Mouse (Mus musculus): ENCODE results near the gene Nelfa. TPM values are rescaled to one million over a fixed set of nuclear protein-coding genes. Genes with fewer than 3 reads are reported as not detected.

Nelfa gene
- polyA plus RNA-seq, 1 experiment from 2014 or later: 68.3 TPM

GRCm38 (mm10) chr5:33902696-33903095 is 33.5 kb downstream of the Nelfa start:
- Histone ChIP-seq H3K4me1 (replicated peaks; ENCODE audit: control insufficient read depth, insufficient read depth, low read length) (no peaks in the 10 kb centered on the region), H3K9me3 (ENCODE audit: control insufficient read depth, low read length) (no peaks in the 10 kb centered on the region), H3K36me3 (ENCODE audit: control insufficient read depth, insufficient read depth, low read length) (peaks cover 46% of the 10 kb centered on the region), H3K4me3 (ENCODE audit: low read depth, low read length) (no peak overlapping the region), H3K27me3 (replicated peaks; ENCODE audit: control insufficient read depth, insufficient read depth, low read length) (no peaks in the 10 kb centered on the region), H3K4me2 (no peak overlapping the region), H3K9ac (ENCODE audit: low read depth, low read length) (no peak overlapping the region), H3K27ac (ENCODE audit: low read depth, low read length) (no peak overlapping the region)
- DNase-seq (ENCODE audit: low spot score): no peak
- no peak for ATAC-seq (replicated peaks; ENCODE audit: low FRiP score)
- 95% methylated on average over 2 of the region's 2 CpGs for WGBS

GRCm38 (mm10) chr5:33901278-33901677 is 34.9 kb downstream of the Nelfa start:
- ATAC-seq (replicated peaks; ENCODE audit: low FRiP score) (no peak), DNase-seq (ENCODE audit: low spot score) (no peak)
- Histone ChIP-seq H3K27me3 (replicated peaks; ENCODE audit: control insufficient read depth, insufficient read depth, low read length) (no peaks in the 10 kb centered on the region), H3K4me1 (replicated peaks; ENCODE audit: control insufficient read depth, insufficient read depth, low read length) (no peaks in the 10 kb centered on the region), H3K9me3 (ENCODE audit: control insufficient read depth, low read length) (no peaks in the 10 kb centered on the region), H3K4me3 (ENCODE audit: low read depth, low read length) (no peak overlapping the region), H3K9ac (ENCODE audit: low read depth, low read length) (no peak overlapping the region), H3K4me2 (no peak overlapping the region), H3K27ac (ENCODE audit: low read depth, low read length) (no peak overlapping the region), H3K36me3 (ENCODE audit: control insufficient read depth, insufficient read depth, low read length) (peaks cover 55% of the 10 kb centered on the region)
- 93% methylated on average over 3 of the region's 3 CpGs for WGBS

- no peaks in the 10 kb centered on the region for H3K4me1 ChIP-seq (replicated peaks; ENCODE audit: control insufficient read depth, insufficient read depth, low read length)
- H3K9ac ChIP-seq (ENCODE audit: low read depth, low read length): no peak overlapping the region
- H3K4me2 ChIP-seq: no peak overlapping the region
- ATAC-seq (replicated peaks; ENCODE audit: low FRiP score) (no peak), DNase-seq (ENCODE audit: low spot score) (no peak)
- peaks cover 60% of the 10 kb centered on the region for H3K36me3 ChIP-seq (ENCODE audit: control insufficient read depth, insufficient read depth, low read length)
- 98% methylated on average over 9 of the region's 9 CpGs for WGBS
- H3K27me3 ChIP-seq (replicated peaks; ENCODE audit: control insufficient read depth, insufficient read depth, low read length): no peaks in the 10 kb centered on the region
- H3K9me3 ChIP-seq (ENCODE audit: control insufficient read depth, low read length): no peaks in the 10 kb centered on the region
- no peak overlapping the region for H3K4me3 ChIP-seq (ENCODE audit: low read depth, low read length)
- H3K27ac ChIP-seq (ENCODE audit: low read depth, low read length): no peak overlapping the region
These were observed 35.4 kb downstream of the Nelfa start for GRCm38 (mm10) chr5:33900701-33901263.

GRCm38 (mm10) chr5:33900101-33900500 is 36.1 kb downstream of the Nelfa start:
- peaks cover 65% of the 10 kb centered on the region for H3K36me3 ChIP-seq (ENCODE audit: control insufficient read depth, insufficient read depth, low read length)
- DNase-seq (ENCODE audit: low spot score) (no peak), ATAC-seq (replicated peaks; ENCODE audit: low FRiP score) (no peak)
- H3K4me3 ChIP-seq (ENCODE audit: low read depth, low read length): no peak overlapping the region
- no peaks in the 10 kb centered on the region for H3K4me1 ChIP-seq (replicated peaks; ENCODE audit: control insufficient read depth, insufficient read depth, low read length)
- no peak overlapping the region for H3K9ac ChIP-seq (ENCODE audit: low read depth, low read length)
- H3K27me3 ChIP-seq (replicated peaks; ENCODE audit: control insufficient read depth, insufficient read depth, low read length): no peaks in the 10 kb centered on the region
- no peak overlapping the region for H3K27ac ChIP-seq (ENCODE audit: low read depth, low read length)
- H3K9me3 ChIP-seq (ENCODE audit: control insufficient read depth, low read length): no peaks in the 10 kb centered on the region
- H3K4me2 ChIP-seq: no peak overlapping the region
- WGBS: 87% methylated on average over 3 of the region's 3 CpGs

DNA sequence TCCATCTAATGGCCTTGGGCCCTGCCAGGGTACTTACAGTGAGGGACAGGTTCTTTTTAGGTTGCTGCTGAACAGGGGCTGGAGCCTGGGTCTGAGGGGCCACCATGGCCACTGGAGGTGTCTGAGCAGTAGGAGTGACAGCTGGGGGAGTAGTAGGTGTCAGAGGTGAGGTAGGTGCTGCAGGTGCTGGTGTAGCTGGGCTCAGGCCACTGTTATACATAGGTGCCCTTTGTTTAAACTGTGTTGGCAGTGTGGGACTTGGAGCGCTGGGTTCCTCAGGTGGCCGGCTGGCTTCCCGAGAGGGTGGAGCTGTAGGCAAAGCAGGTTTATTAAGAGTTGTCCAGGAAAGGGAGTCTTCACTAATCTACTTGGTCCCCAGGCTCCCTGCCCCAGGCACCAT is 37.0 kb downstream of the Nelfa start:
- DNase-seq (ENCODE audit: low spot score) (peak; percentile 28), ATAC-seq (replicated peaks; ENCODE audit: low FRiP score) (no peak)
- 77% methylated on average over 3 of the region's 3 CpGs for WGBS
- H3K27ac ChIP-seq (ENCODE audit: low read depth, low read length): no peak overlapping the region
- H3K4me3 ChIP-seq (ENCODE audit: low read depth, low read length): no peak overlapping the region
- peaks cover 73% of the 10 kb centered on the region for H3K36me3 ChIP-seq (ENCODE audit: control insufficient read depth, insufficient read depth, low read length)
- no peak overlapping the region for H3K4me2 ChIP-seq
- H3K4me1 ChIP-seq (replicated peaks; ENCODE audit: control insufficient read depth, insufficient read depth, low read length): no peaks in the 10 kb centered on the region
- no peak overlapping the region for H3K9ac ChIP-seq (ENCODE audit: low read depth, low read length)
- H3K27me3 ChIP-seq (replicated peaks; ENCODE audit: control insufficient read depth, insufficient read depth, low read length): no peaks in the 10 kb centered on the region
- no peaks in the 10 kb centered on the region for H3K9me3 ChIP-seq (ENCODE audit: control insufficient read depth, low read length)

DNA sequence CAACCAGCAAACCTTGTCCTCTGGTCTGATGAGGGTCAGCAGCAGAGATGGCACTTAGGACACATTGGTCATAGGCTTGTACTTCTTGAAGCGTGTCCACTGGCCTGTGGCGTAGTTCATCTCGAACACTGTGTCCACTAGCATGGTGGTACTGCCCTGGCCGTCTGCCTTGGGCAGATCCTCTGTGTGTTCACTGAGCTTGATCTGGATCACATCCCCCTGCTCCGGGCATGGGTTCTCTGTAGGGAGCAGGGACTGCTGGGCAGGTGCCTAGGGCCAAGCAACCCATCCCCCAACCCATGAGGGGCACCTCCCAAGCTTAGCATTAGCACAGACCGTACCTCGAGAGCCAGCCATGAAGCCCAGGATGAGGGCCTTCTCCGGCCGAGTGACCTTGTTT is 37.5 kb downstream of the Nelfa start:
- Histone ChIP-seq H3K36me3 (ENCODE audit: control insufficient read depth, insufficient read depth, low read length) (peaks cover 77% of the 10 kb centered on the region), H3K27me3 (replicated peaks; ENCODE audit: control insufficient read depth, insufficient read depth, low read length) (no peaks in the 10 kb centered on the region), H3K9ac (ENCODE audit: low read depth, low read length) (no peak overlapping the region), H3K4me3 (ENCODE audit: low read depth, low read length) (no peak overlapping the region), H3K4me1 (replicated peaks; ENCODE audit: control insufficient read depth, insufficient read depth, low read length) (no peaks in the 10 kb centered on the region), H3K27ac (ENCODE audit: low read depth, low read length) (no peak overlapping the region), H3K4me2 (no peak overlapping the region), H3K9me3 (ENCODE audit: control insufficient read depth, low read length) (no peaks in the 10 kb centered on the region)
- DNase-seq (ENCODE audit: low spot score) (no peak), ATAC-seq (replicated peaks; ENCODE audit: low FRiP score) (0 out of 2 replicates have a peak, but pooled peaks have one; percentile 27)
- WGBS: 91% methylated on average over 9 of the region's 9 CpGs

DNA sequence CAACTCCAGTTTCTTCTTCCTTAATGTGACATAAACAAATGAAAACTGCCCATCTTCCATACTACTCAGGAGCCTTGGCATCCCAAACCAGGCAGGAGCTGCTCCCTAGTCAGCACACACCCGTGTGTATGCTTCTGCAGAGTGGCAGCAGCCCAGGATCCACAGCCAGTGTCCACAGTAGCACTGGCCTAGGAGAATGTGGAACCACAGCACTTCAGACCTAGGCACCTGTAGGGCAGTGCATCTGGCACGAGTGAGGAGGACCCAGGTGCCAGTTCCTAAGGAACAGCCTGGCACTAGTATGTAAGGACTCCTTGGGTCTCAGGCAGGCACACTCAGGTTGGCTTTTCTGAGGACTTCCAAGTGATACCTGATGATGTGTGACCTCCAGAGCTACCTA is 39.1 kb downstream of the Nelfa start:
- no peak overlapping the region for H3K27ac ChIP-seq (ENCODE audit: low read depth, low read length)
- H3K9ac ChIP-seq (ENCODE audit: low read depth, low read length): no peak overlapping the region
- H3K27me3 ChIP-seq (replicated peaks; ENCODE audit: control insufficient read depth, insufficient read depth, low read length): no peaks in the 10 kb centered on the region
- H3K36me3 ChIP-seq (ENCODE audit: control insufficient read depth, insufficient read depth, low read length): peaks cover 79% of the 10 kb centered on the region
- no peaks in the 10 kb centered on the region for H3K4me1 ChIP-seq (replicated peaks; ENCODE audit: control insufficient read depth, insufficient read depth, low read length)
- H3K4me2 ChIP-seq: no peak overlapping the region
- no peak overlapping the region for H3K4me3 ChIP-seq (ENCODE audit: low read depth, low read length)
- H3K9me3 ChIP-seq (ENCODE audit: control insufficient read depth, low read length): no peaks in the 10 kb centered on the region
- DNase-seq (ENCODE audit: low spot score): no peak
- 88% methylated on average over 2 of the region's 2 CpGs for WGBS
- no peak for ATAC-seq (replicated peaks; ENCODE audit: low FRiP score)

GRCm38 (mm10) chr5:33895116-33895515 is 41.1 kb downstream of the Nelfa start:
- Histone ChIP-seq H3K9me3 (ENCODE audit: control insufficient read depth, low read length) (no peaks in the 10 kb centered on the region), H3K4me1 (replicated peaks; ENCODE audit: control insufficient read depth, insufficient read depth, low read length) (no peaks in the 10 kb centered on the region), H3K27ac (ENCODE audit: low read depth, low read length) (no peak overlapping the region), H3K27me3 (replicated peaks; ENCODE audit: control insufficient read depth, insufficient read depth, low read length) (no peaks in the 10 kb centered on the region), H3K9ac (ENCODE audit: low read depth, low read length) (no peak overlapping the region), H3K4me3 (ENCODE audit: low read depth, low read length) (no peak overlapping the region), H3K36me3 (ENCODE audit: control insufficient read depth, insufficient read depth, low read length) (peaks cover 73% of the 10 kb centered on the region), H3K4me2 (no peak overlapping the region)
- ATAC-seq (replicated peaks; ENCODE audit: low FRiP score) (0 out of 2 replicates have a peak, but pooled peaks have one; percentile 25), DNase-seq (ENCODE audit: low spot score) (no peak)
- WGBS: 89% methylated on average over 9 of the region's 9 CpGs

GRCm38 (mm10) chr5:33893406-33893805 is 42.8 kb downstream of the Nelfa start:
- Histone ChIP-seq H3K4me3 (ENCODE audit: low read depth, low read length) (no peak overlapping the region), H3K36me3 (ENCODE audit: control insufficient read depth, insufficient read depth, low read length) (peaks cover 59% of the 10 kb centered on the region), H3K27me3 (replicated peaks; ENCODE audit: control insufficient read depth, insufficient read depth, low read length) (no peaks in the 10 kb centered on the region), H3K4me1 (replicated peaks; ENCODE audit: control insufficient read depth, insufficient read depth, low read length) (no peaks in the 10 kb centered on the region), H3K4me2 (no peak overlapping the region), H3K27ac (ENCODE audit: low read depth, low read length) (no peak overlapping the region), H3K9ac (ENCODE audit: low read depth, low read length) (no peak overlapping the region), H3K9me3 (ENCODE audit: control insufficient read depth, low read length) (no peaks in the 10 kb centered on the region)
- ATAC-seq (replicated peaks; ENCODE audit: low FRiP score) (no peak), DNase-seq (ENCODE audit: low spot score) (no peak)
- WGBS: 96% methylated on average over 6 of the region's 6 CpGs
